Mouse (Mus musculus) ES-Bruce4 (cell line): Measurements from ENCODE around the gene H2-M10.5. TPM values are rescaled to one million over a fixed set of nuclear protein-coding genes. Genes with fewer than 3 reads are reported as not detected.
A peak's percentile ranks its signal among the peaks of the same experiment; 100 is the strongest.

Experiments
- H3K27ac ChIP-seq: 2 replicates; pipeline ENCODE4 v1.5.1; 2012; ENCODE audit warnings: low read length, inconsistent platforms; ENCODE audit not compliant: insufficient read depth
- H3K27me3 ChIP-seq: 2 replicates; pipeline ENCODE4 v1.6.1; 2012; ENCODE audit warnings: mild to moderate bottlenecking, low read length, inconsistent platforms; ENCODE audit not compliant: control insufficient read depth, poor library complexity, insufficient read depth, severe bottlenecking
- H3K36me3 ChIP-seq: 2 replicates; pipeline ENCODE4 v1.6.1; 2012; ENCODE audit warnings: inconsistent platforms, mild to moderate bottlenecking, low read length, moderate library complexity; ENCODE audit not compliant: control insufficient read depth, poor library complexity, insufficient read depth, severe bottlenecking
- H3K4me1 ChIP-seq: one replicate; pipeline ENCODE4 v1.8.1; 2011; ENCODE audit warnings: low read length; ENCODE audit not compliant: control insufficient read depth, insufficient read depth
- H3K4me3 ChIP-seq: 2 replicates; pipeline ENCODE4 v1.5.1; 2011; ENCODE audit warnings: low read depth, mild to moderate bottlenecking, low read length
- H3K9ac ChIP-seq: 2 replicates; pipeline ENCODE4 v1.6.1; 2012; ENCODE audit warnings: low read depth, mild to moderate bottlenecking, inconsistent platforms; ENCODE audit not compliant: poor library complexity, severe bottlenecking
- H3K9me3 ChIP-seq: replicated peaks from 2 replicates; pipeline ENCODE4 v1.6.1; 2012; ENCODE audit warnings: mild to moderate bottlenecking, low read length, inconsistent platforms; ENCODE audit not compliant: control insufficient read depth, poor library complexity, insufficient read depth, severe bottlenecking
- CTCF ChIP-seq: IDR thresholded peaks from one replicate; pipeline ENCODE4 v1.8.1; 2011; ENCODE audit warnings: low read depth, low read length
- EP300 ChIP-seq: IDR thresholded peaks from 2 replicates; pipeline ENCODE4 v1.6.1; 2011; ENCODE audit warnings: low read depth, low read length; ENCODE audit not compliant: insufficient read depth
- POLR2A ChIP-seq: IDR thresholded peaks from one replicate; pipeline ENCODE4 v1.8.1; 2011; ENCODE audit warnings: low read length; ENCODE audit not compliant: insufficient read depth
- polyA plus RNA-seq: library from polyadenylated mRNA; stranded (reverse); fragments of >200 nt; gene quantifications from 2 replicates; pipeline ENCODE4 v1.2.4, GENCODE M21; 2011; ENCODE audit warnings: low read depth; ENCODE audit not compliant: missing spikeins, insufficient read depth, insufficient read length

Gene H2-M10.5
- polyA plus RNA-seq, 1 experiment = not detected

GRCm38 (mm10) chr17:36825525-36825924 lies 52.8 kb downstream of the H2-M10.5 start:
- TF ChIP-seq EP300 = no peak
- no peak for TF ChIP-seq POLR2A
- peak; percentile 24 for TF ChIP-seq CTCF
- Histone ChIP-seq H3K9me3 (no peaks in the 10 kb centered on the region), H3K27me3 (no peaks in the 10 kb centered on the region), H3K27ac (no peak overlapping the region), H3K4me1 (no peaks in the 10 kb centered on the region), H3K9ac (no peak overlapping the region), H3K4me3 (no peak overlapping the region), H3K36me3 (no peaks in the 10 kb centered on the region)

Other genes starting within 250 kb of the H2-M10.5 start
- gene H2-M11, start 225.8 kb upstream of the H2-M10.5 start, polyA plus RNA-seq = not detected in 2 replicates
- gene H2-M9, start 130.2 kb upstream of the H2-M10.5 start, polyA plus RNA-seq = not detected in 2 replicates
- not detected in 2 replicates for gene H2-M1, start 100.7 kb upstream of the H2-M10.5 start, polyA plus RNA-seq
- not detected in 2 replicates for gene H2-M10.6, start 39.3 kb downstream of the H2-M10.5 start, polyA plus RNA-seq
- 46.2 and 53.2 TPM in 2 replicates for gene Trim26, start 64.2 kb downstream of the H2-M10.5 start, polyA plus RNA-seq
- gene Trim15, start 94.3 kb downstream of the H2-M10.5 start, polyA plus RNA-seq = not detected in 2 replicates
- gene Trim10, start 96.7 kb downstream of the H2-M10.5 start, polyA plus RNA-seq = not detected in 2 replicates
- gene Trim40, start 117.2 kb downstream of the H2-M10.5 start, polyA plus RNA-seq = 0.41 TPM in 1 of 2 replicates, not detected in the other
- not detected in 2 replicates for gene Trim31, start 125.2 kb downstream of the H2-M10.5 start, polyA plus RNA-seq
- gene Rnf39, start 170.0 kb downstream of the H2-M10.5 start, polyA plus RNA-seq = 0.88 and 2.5 TPM in 2 replicates
- gene Ppp1r11, start 178.8 kb downstream of the H2-M10.5 start, polyA plus RNA-seq = 67.3 and 68.8 TPM in 2 replicates
- gene Znrd1, start 185.6 kb downstream of the H2-M10.5 start, polyA plus RNA-seq = 71.7 and 79.6 TPM in 2 replicates
- 29.6 and 30.5 TPM in 2 replicates for gene Znrd1as, start 185.7 kb downstream of the H2-M10.5 start, polyA plus RNA-seq
- 2.9 and 4.7 TPM in 2 replicates for gene 2410137M14Rik, start 208.3 kb downstream of the H2-M10.5 start, polyA plus RNA-seq
- gene H2-M5, start 216.6 kb downstream of the H2-M10.5 start, polyA plus RNA-seq = 12.6 and 13.2 TPM in 2 replicates
- 223 and 254 TPM in 2 replicates for gene Zfp57, start 228.3 kb downstream of the H2-M10.5 start, polyA plus RNA-seq